In genomic region chr3:52221082-52221481, GRCm38 (mm10) we compare ENCODE assay signal across 28 mouse cellular contexts. TPM values are rescaled to one million over a fixed set of nuclear protein-coding genes. Genes with fewer than 3 reads are reported as not detected.
A peak's percentile ranks its signal among the peaks of the same experiment; 100 is the strongest.
DNase-seq lines count a peak whose midpoint lies in the region; ATAC-seq lines count a peak whose summit lies in the region.
"Had no signal": no experiment of that assay in that cellular context is flagged by ENCODE, and none has a peak within 500 bp of the region (broad histone marks: within the 10 kb centered on the region; RNA-seq: fewer than 3 reads in every experiment).

No protein-coding gene starts in this region.

- 75% methylated on average over 3 of the region's 3 CpGs for WGBS in intestine, embryonic 15.5 days
- WGBS in intestine, embryonic 16.5 days = 69% methylated on average over 3 of the region's 3 CpGs
- WGBS in limb, embryonic 10.5 days = 76% methylated on average over 3 of the region's 3 CpGs

- peak; percentile 70 for ATAC-seq in intestine, embryonic 15.5 days
- no peak for ATAC-seq in intestine, embryonic 16.5 days
- ATAC-seq: forebrain, embryonic 14.5 days; forebrain, postnatal 0 days; hindbrain, postnatal 0 days; Patski had no signal

- no peak overlapping the region for H3K27ac ChIP-seq in intestine, embryonic 15.5 days
- no peak overlapping the region for H3K27ac ChIP-seq in intestine, embryonic 16.5 days (ENCODE audit: low read length)
- H3K27ac ChIP-seq in limb, embryonic 10.5 days = no peak overlapping the region
- H3K27ac ChIP-seq: embryonic facial prominence, embryonic 12.5 days; embryonic facial prominence, embryonic 15.5 days; gastrocnemius, adult 2 months; heart, embryonic 10.5 days; heart, embryonic 13.5 days; hindbrain, embryonic 14.5 days; hindbrain, postnatal 0 days had no signal

- H3K4me2 ChIP-seq in intestine, embryonic 15.5 days (replicated peaks) = no peak overlapping the region
- H3K4me2 ChIP-seq in intestine, embryonic 16.5 days (ENCODE audit: low read depth, low read length) = no peak overlapping the region
- H3K4me2 ChIP-seq: embryonic facial prominence, embryonic 12.5 days; embryonic facial prominence, embryonic 15.5 days; heart, embryonic 13.5 days; hindbrain, embryonic 14.5 days had no signal

- no peaks in the 10 kb centered on the region for H3K36me3 ChIP-seq in intestine, embryonic 15.5 days
- H3K36me3 ChIP-seq in intestine, embryonic 16.5 days (ENCODE audit: control insufficient read depth, insufficient read depth, low read length) = no peaks in the 10 kb centered on the region
- no peaks in the 10 kb centered on the region for H3K36me3 ChIP-seq in limb, embryonic 10.5 days
- H3K36me3 ChIP-seq: embryonic facial prominence, embryonic 12.5 days; embryonic facial prominence, embryonic 15.5 days; G1E; heart, embryonic 10.5 days; heart, embryonic 13.5 days had no signal

- no peak overlapping the region for H3K4me3 ChIP-seq in intestine, embryonic 15.5 days (replicated peaks)
- no peak overlapping the region for H3K4me3 ChIP-seq in intestine, embryonic 16.5 days (ENCODE audit: low read length)
- H3K4me3 ChIP-seq in limb, embryonic 10.5 days = no peak overlapping the region
- H3K4me3 ChIP-seq: embryonic facial prominence, embryonic 12.5 days; embryonic facial prominence, embryonic 15.5 days; gastrocnemius, adult 2 months; heart, embryonic 10.5 days; heart, embryonic 13.5 days had no signal

- peak; percentile 48 for DNase-seq in kidney, adult 9 months
- DNase-seq in kidney, postnatal 4 days = no peak
- peak; percentile 9 for DNase-seq in limb, embryonic 10.5 days (ENCODE audit: low spot score)
- DNase-seq in adrenal gland, adult 8-10 months = no peak
- DNase-seq: adrenal gland, postnatal 14 days; B cell, adult 2 months; cerebellum, adult 11 months; cerebellum, adult 2 months; cerebellum, adult 9-11 months; cerebellum, postnatal 25 days; forebrain, postnatal 0 days; gastrocnemius, adult 2 months; gastrocnemius, postnatal 14 days; heart, adult 18-20 months; heart, postnatal 14 days; heart, postnatal 4 days had no signal

- no peak overlapping the region for H3K9ac ChIP-seq in intestine, embryonic 15.5 days
- no peak overlapping the region for H3K9ac ChIP-seq in intestine, embryonic 16.5 days (ENCODE audit: low read depth, low read length)
- H3K9ac ChIP-seq: embryonic facial prominence, embryonic 12.5 days; embryonic facial prominence, embryonic 15.5 days; forebrain, postnatal 0 days; heart, embryonic 13.5 days; hindbrain, embryonic 14.5 days had no signal

- H3K9me3 ChIP-seq in intestine, embryonic 15.5 days = no peaks in the 10 kb centered on the region
- H3K9me3 ChIP-seq in intestine, embryonic 16.5 days (ENCODE audit: control insufficient read depth, low read length) = no peaks in the 10 kb centered on the region
- H3K9me3 ChIP-seq in limb, embryonic 10.5 days (replicated peaks) = no peaks in the 10 kb centered on the region
- H3K9me3 ChIP-seq: embryonic facial prominence, embryonic 12.5 days; embryonic facial prominence, embryonic 15.5 days; heart, embryonic 10.5 days; heart, embryonic 13.5 days had no signal

- H3K27me3 ChIP-seq in intestine, embryonic 15.5 days (replicated peaks) = no peaks in the 10 kb centered on the region
- H3K27me3 ChIP-seq in intestine, embryonic 16.5 days (replicated peaks; ENCODE audit: control insufficient read depth, insufficient read depth, low read length) = no peaks in the 10 kb centered on the region
- no peaks in the 10 kb centered on the region for H3K27me3 ChIP-seq in limb, embryonic 10.5 days (ENCODE audit: low read depth, poor library complexity, severe bottlenecking)
- H3K27me3 ChIP-seq: CH12.LX; embryonic facial prominence, embryonic 12.5 days; embryonic facial prominence, embryonic 15.5 days; heart, embryonic 13.5 days; Patski had no signal

- no peaks in the 10 kb centered on the region for H3K4me1 ChIP-seq in intestine, embryonic 15.5 days (replicated peaks)
- 0 out of 2 replicates have a peak, but pooled peaks cover 4% of the 10 kb centered on the region for H3K4me1 ChIP-seq in intestine, embryonic 16.5 days (ENCODE audit: control insufficient read depth, insufficient read depth, low read length)
- H3K4me1 ChIP-seq in limb, embryonic 10.5 days = no peaks in the 10 kb centered on the region
- H3K4me1 ChIP-seq: embryonic facial prominence, embryonic 12.5 days; embryonic facial prominence, embryonic 15.5 days; heart, embryonic 10.5 days had no signal

RNA-seq across cellular contexts. Expression of gene Foxo1, which starts 47.1 kb away (rescaled TPM):
- 5.8 and 6.4 TPM in 2 replicates for polyA plus RNA-seq in intestine, embryonic 15.5 days (2015; fragmentation: Nextera tagmentation; extraction: Ambion mirVana)
- 3.5 and 4.4 TPM in 2 replicates for polyA plus RNA-seq in intestine, embryonic 16.5 days (2015; fragmentation: Nextera tagmentation; extraction: Ambion mirVana)
- polyA plus RNA-seq in limb, embryonic 10.5 days (2016; fragmentation: Nextera tagmentation; extraction: Ambion mirVana) = 3.5 and 4.6 TPM in 2 replicates
- total RNA-seq in adrenal gland, adult 8-10 months (2022) = 10 to 100 TPM; 21.2 to 23.6 (median 22.5) TPM
- polyA plus RNA-seq: G1E had no signal

Comparison
In these comparisons a context has a peak if more than half of its experiments do, and no peak if none do; other contexts are left out.
1. DNase-seq: peak in kidney, adult 9 months (single experiment) and limb, embryonic 10.5 days (single experiment); none in kidney, postnatal 4 days (0 of 2) and adrenal gland, adult 8-10 months (single experiment).